8 mouse cellular contexts compared by ENCODE assay signal in the genomic region with DNA sequence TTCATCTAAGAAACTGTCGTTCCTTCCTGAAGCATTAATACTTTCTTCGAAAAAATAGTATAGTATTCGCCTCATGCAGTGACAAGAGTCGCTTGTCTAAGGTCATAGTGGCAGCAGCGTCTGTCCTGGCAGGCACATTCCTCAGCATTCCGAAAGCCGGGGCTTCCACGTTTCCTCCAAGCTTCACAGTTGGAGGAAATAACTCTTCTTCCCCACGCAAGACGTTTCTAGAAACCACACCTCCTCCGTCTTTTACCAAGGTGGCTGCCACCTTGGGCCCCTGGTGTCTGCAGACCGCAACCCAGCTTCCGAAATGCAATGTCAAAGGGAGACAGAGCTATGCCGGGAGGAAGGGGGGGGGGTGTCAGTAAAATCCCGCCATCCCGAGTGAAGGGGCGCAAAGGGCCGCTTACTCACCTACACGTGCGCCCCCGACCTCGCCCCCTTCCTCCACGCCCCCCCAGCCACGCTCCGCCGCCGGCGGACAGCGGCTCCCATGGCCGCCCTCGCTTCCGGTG. TPM values are rescaled to one million over a fixed set of nuclear protein-coding genes. Genes with fewer than 3 reads are reported as not detected.
DNase-seq lines count a peak whose midpoint lies in the region; ATAC-seq and TF ChIP-seq lines count a peak whose summit lies in the region.

No protein-coding gene starts in this region.

- H3K9ac ChIP-seq in kidney, embryonic 14.5 days (ENCODE audit: low read depth, low read length): peak overlapping the region; percentile 78
- H3K9ac ChIP-seq in MEL (ENCODE audit: control insufficient read depth, low read depth, low read length, poor library complexity, severe bottlenecking): peak overlapping the region; percentile 92
- H3K9ac ChIP-seq in embryonic facial prominence, embryonic 13.5 days: peak overlapping the region; percentile 87
- H3K9ac ChIP-seq in kidney, embryonic 15.5 days: peak overlapping the region; percentile 86
- peak overlapping the region; percentile 76 for H3K9ac ChIP-seq in midbrain, embryonic 11.5 days (ENCODE audit: low read length)

- no peak for DNase-seq in kidney, postnatal 10 days
- DNase-seq in MEL (ENCODE audit: low read depth, low spot score): no peak
- peak; percentile 88 for DNase-seq in midbrain, embryonic 11.5 days (ENCODE audit: low spot score, missing footprints)
- no peak for DNase-seq in B cell, adult 2 months
- no peak for DNase-seq in MN1 (ENCODE audit: low spot score)

- no peak for TF ChIP-seq POLR2A in MEL (IDR thresholded peaks at IDR 0.05; ENCODE audit: control insufficient read depth in 1 of 2, insufficient read depth in 1 of 2, low read depth in 1 of 2, low read length in 2 of 2, poor library complexity in 1 of 2)

- no peak for TF ChIP-seq RAD21 in MEL (IDR thresholded peaks at IDR 0.05; ENCODE audit: low read depth, low read length)

- no peaks in the 10 kb centered on the region for H3K27me3 ChIP-seq in kidney, embryonic 14.5 days (ENCODE audit: control insufficient read depth, insufficient read depth, low read length)
- H3K27me3 ChIP-seq in MEL (ENCODE audit: control insufficient read depth in 1 of 2, insufficient read depth in 2 of 2, low read length in 2 of 2): no peaks in the 10 kb centered on the region
- no peaks in the 10 kb centered on the region for H3K27me3 ChIP-seq in embryonic facial prominence, embryonic 13.5 days
- H3K27me3 ChIP-seq in kidney, embryonic 15.5 days: no peaks in the 10 kb centered on the region
- no peaks in the 10 kb centered on the region for H3K27me3 ChIP-seq in midbrain, embryonic 11.5 days (ENCODE audit: control insufficient read depth, insufficient read depth, low read length)

- no peak for TF ChIP-seq EP300 in MEL (IDR thresholded peaks at IDR 0.05; ENCODE audit: low read depth in 1 of 2, low read length in 2 of 2)

- peaks cover 31% of the 10 kb centered on the region for H3K36me3 ChIP-seq in kidney, embryonic 14.5 days (ENCODE audit: control insufficient read depth, insufficient read depth, low read length)
- H3K36me3 ChIP-seq in MEL (ENCODE audit: control insufficient read depth in 1 of 2, insufficient read depth in 2 of 2, low read length in 2 of 2): peaks cover 21 to 30% of the 10 kb centered on the region in 2 experiments
- H3K36me3 ChIP-seq in embryonic facial prominence, embryonic 13.5 days: peaks cover 25% of the 10 kb centered on the region
- peaks cover 27% of the 10 kb centered on the region for H3K36me3 ChIP-seq in kidney, embryonic 15.5 days
- peaks cover 3% of the 10 kb centered on the region; the same call in 1 of the 2 replicates for H3K36me3 ChIP-seq in midbrain, embryonic 11.5 days (ENCODE audit: control insufficient read depth, insufficient read depth, low read length)

- H3K4me1 ChIP-seq in kidney, embryonic 14.5 days (ENCODE audit: control insufficient read depth, insufficient read depth, low read length): peaks cover 13% of the 10 kb centered on the region; the same call in 1 of the 2 replicates
- H3K4me1 ChIP-seq in MEL (ENCODE audit: control insufficient read depth in 1 of 2, insufficient read depth in 2 of 2, low read length in 2 of 2): peaks cover 2 to 15% of the 10 kb centered on the region in 2 experiments; a peak in 2 of 4 replicates
- peaks cover 28% of the 10 kb centered on the region for H3K4me1 ChIP-seq in embryonic facial prominence, embryonic 13.5 days
- H3K4me1 ChIP-seq in kidney, embryonic 15.5 days: peaks cover 25% of the 10 kb centered on the region
- H3K4me1 ChIP-seq in midbrain, embryonic 11.5 days (ENCODE audit: control insufficient read depth, insufficient read depth, low read length): peaks cover 15% of the 10 kb centered on the region

- under 1% methylated on average over 29 of the region's 32 CpGs for WGBS in kidney, embryonic 14.5 days
- WGBS in embryonic facial prominence, embryonic 13.5 days: under 1% methylated on average over 31 of the region's 32 CpGs
- WGBS in kidney, embryonic 15.5 days: under 1% methylated on average over 32 of the region's 32 CpGs
- WGBS in midbrain, embryonic 11.5 days: 1% methylated on average over 31 of the region's 32 CpGs

- no peak for TF ChIP-seq CTCF in MEL (IDR thresholded peaks at IDR 0.05 in 2 of 3, conservative IDR thresholded peaks at IDR 0.05 in 1 of 3; ENCODE audit: control insufficient read depth in 1 of 3, insufficient read depth in 1 of 3, low read depth in 2 of 3, low read length in 3 of 3, poor library complexity in 1 of 3, severe bottlenecking in 1 of 3)

- H3K4me2 ChIP-seq in kidney, embryonic 14.5 days (replicated peaks; ENCODE audit: low read depth, low read length): peak overlapping the region; percentile 69
- H3K4me2 ChIP-seq in embryonic facial prominence, embryonic 13.5 days: peak overlapping the region; percentile 71
- H3K4me2 ChIP-seq in kidney, embryonic 15.5 days: peak overlapping the region; percentile 73
- peak overlapping the region; percentile 81 for H3K4me2 ChIP-seq in midbrain, embryonic 11.5 days

- no peaks in the 10 kb centered on the region for H3K9me3 ChIP-seq in kidney, embryonic 14.5 days (ENCODE audit: control insufficient read depth, low read length)
- no peaks in the 10 kb centered on the region for H3K9me3 ChIP-seq in MEL (replicated peaks; ENCODE audit: insufficient read depth, low read length)
- H3K9me3 ChIP-seq in embryonic facial prominence, embryonic 13.5 days: no peaks in the 10 kb centered on the region
- H3K9me3 ChIP-seq in kidney, embryonic 15.5 days (replicated peaks): no peaks in the 10 kb centered on the region
- no peaks in the 10 kb centered on the region for H3K9me3 ChIP-seq in midbrain, embryonic 11.5 days (ENCODE audit: control insufficient read depth, low read length)

- H3K79me2 ChIP-seq in MEL (ENCODE audit: control insufficient read depth, insufficient read depth, low read length, poor library complexity): peaks cover 42% of the 10 kb centered on the region

- ATAC-seq in kidney, embryonic 14.5 days (ENCODE audit: low FRiP score, low TSS enrichment): no peak
- ATAC-seq in embryonic facial prominence, embryonic 13.5 days (ENCODE audit: insufficient number of reproducible peaks, insufficient read depth, low FRiP score, low TSS enrichment, low read depth): no peak
- no peak for ATAC-seq in kidney, embryonic 15.5 days (replicated peaks; ENCODE audit: low FRiP score)
- ATAC-seq in midbrain, embryonic 11.5 days (ENCODE audit: low FRiP score): no peak; the same call in 1 of the 2 replicates

- H3K4me3 ChIP-seq in kidney, embryonic 14.5 days (ENCODE audit: low read length): peak overlapping the region; percentile 76
- H3K4me3 ChIP-seq in MEL (ENCODE audit: control insufficient read depth in 1 of 2, insufficient read depth in 1 of 2, low read depth in 2 of 2, low read length in 2 of 2): peak overlapping the region; percentile 66 to 89
- H3K4me3 ChIP-seq in embryonic facial prominence, embryonic 13.5 days: peak overlapping the region; percentile 98
- H3K4me3 ChIP-seq in kidney, embryonic 15.5 days (replicated peaks): peak overlapping the region; percentile 78
- peak overlapping the region; percentile 97 for H3K4me3 ChIP-seq in midbrain, embryonic 11.5 days (ENCODE audit: low read depth, low read length)

- peak overlapping the region; percentile 97 for H3K27ac ChIP-seq in kidney, embryonic 14.5 days (ENCODE audit: low read depth, low read length)
- H3K27ac ChIP-seq in MEL (ENCODE audit: control insufficient read depth, low read depth, low read length): peak overlapping the region; percentile 97
- peak overlapping the region; percentile 98 for H3K27ac ChIP-seq in embryonic facial prominence, embryonic 13.5 days
- peak overlapping the region; percentile 99 for H3K27ac ChIP-seq in kidney, embryonic 15.5 days
- peak overlapping the region; percentile 90 for H3K27ac ChIP-seq in midbrain, embryonic 11.5 days (ENCODE audit: low read depth, low read length)

TF ChIP-seq in MEL, 35 proteins besides CTCF, POLR2A, EP300 and RAD21:
- TF ChIP-seq RCOR1 (IDR thresholded peaks at IDR 0.05; ENCODE audit: low read depth, low read length) (no peak), TBP (IDR thresholded peaks at IDR 0.05; ENCODE audit: low read depth, low read length) (no peak), SIN3A (IDR thresholded peaks at IDR 0.05; ENCODE audit: low read length) (peak; percentile 91), MAX (IDR thresholded peaks at IDR 0.05; ENCODE audit: low read length) (peak; percentile 73), MYB (IDR thresholded peaks at IDR 0.05; ENCODE audit: low read depth, low read length) (no peak), MXI1 (IDR thresholded peaks at IDR 0.05; ENCODE audit: low read depth, low read length) (peak; percentile 99), NELFE (IDR thresholded peaks at IDR 0.05; ENCODE audit: low read depth, low read length) (no peak), CHD1 (IDR thresholded peaks at IDR 0.05; ENCODE audit: low read depth, low read length) (0 out of 2 replicates have a peak, but pooled peaks have one; percentile 14), USF1 (IDR thresholded peaks at IDR 0.05; ENCODE audit: low read depth, low read length) (no peak), GATA1 (IDR thresholded peaks at IDR 0.05; ENCODE audit: low read depth, low read length) (no peak), MAZ (IDR thresholded peaks at IDR 0.05; ENCODE audit: low read depth, low read length) (peak; percentile 83), ZMIZ1 (IDR thresholded peaks at IDR 0.05; ENCODE audit: low read depth, low read length) (no peak), TCF12 (IDR thresholded peaks at IDR 0.05; ENCODE audit: low read depth, low read length) (no peak)

RNA-seq across cellular contexts. Expression of a gene that starts 0.9 kb away (rescaled TPM):
- 24.2 and 37.7 TPM in 2 replicates for polyA plus RNA-seq in kidney, embryonic 14.5 days (2014; fragmentation: Nextera tagmentation; extraction: Ambion mirVana)
- 6.7 and 7.2 TPM in 2 replicates for total RNA-seq in MEL (2012; rRNA removed)
- 10 to 100 TPM in 1 of 2 experiments, not detected in 1; 13.0 TPM for polyA plus RNA-seq in MEL (2012; ENCODE audit: insufficient read depth in 1 of 2, insufficient read length in 2 of 2, low read depth in 1 of 2, low replicate concordance in 2 of 2, missing spikeins in 1 of 2)
- 41.8 and 44.3 TPM in 2 replicates for polyA plus RNA-seq in embryonic facial prominence, embryonic 13.5 days (2015; fragmentation: Nextera tagmentation; extraction: Ambion mirVana)
- 34.9 and 35.6 TPM in 2 replicates for polyA plus RNA-seq in kidney, embryonic 15.5 days (2015; fragmentation: Nextera tagmentation; extraction: Ambion mirVana)
- polyA plus RNA-seq in midbrain, embryonic 11.5 days (2014; fragmentation: Nextera tagmentation; extraction: Ambion mirVana): 34.5 and 35.2 TPM in 2 replicates

RNA-seq across cellular contexts. Expression of a gene that starts 40.5 kb away (rescaled TPM):
- 686 and 801 TPM in 2 replicates for polyA plus RNA-seq in kidney, embryonic 14.5 days (2014; fragmentation: Nextera tagmentation; extraction: Ambion mirVana)
- total RNA-seq in MEL (2012; rRNA removed): 304 and 348 TPM in 2 replicates
- polyA plus RNA-seq in MEL (2012; ENCODE audit: insufficient read depth in 1 of 2, insufficient read length in 2 of 2, low read depth in 1 of 2, low replicate concordance in 2 of 2, missing spikeins in 1 of 2): 100 to 1,000 TPM in 1 of 2 experiments, not detected in 1; 295 TPM
- 638 and 649 TPM in 2 replicates for polyA plus RNA-seq in embryonic facial prominence, embryonic 13.5 days (2015; fragmentation: Nextera tagmentation; extraction: Ambion mirVana)
- polyA plus RNA-seq in kidney, embryonic 15.5 days (2015; fragmentation: Nextera tagmentation; extraction: Ambion mirVana): 591 and 640 TPM in 2 replicates
- 654 and 676 TPM in 2 replicates for polyA plus RNA-seq in midbrain, embryonic 11.5 days (2014; fragmentation: Nextera tagmentation; extraction: Ambion mirVana)
